Mouse (Mus musculus) macrophage (primary cell): ENCODE measurements around the gene Ano6. TPM values are rescaled to one million over a fixed set of nuclear protein-coding genes. Genes with fewer than 3 reads are reported as not detected.
"Not testable (repeated sequence)": the region's sequence is repeated elsewhere in the genome, so short reads cannot be mapped to it uniquely, and the experiment has no call there.

ENCODE experiments used
- H3K27ac ChIP-seq: fragments of 350-480 bp; formaldehyde crosslinking; 2 replicates; pipeline ENCODE4 v1.9.0; 2021
- H3K36me3 ChIP-seq: fragments of 350-480 bp; formaldehyde crosslinking; 2 replicates; pipeline ENCODE4 v1.9.0; 2021; ENCODE audit errors: inconsistent target
- H3K4me3 ChIP-seq: fragments of 350-480 bp; formaldehyde crosslinking; 2 replicates; pipeline ENCODE4 v1.9.0; 2021; ENCODE audit errors: inconsistent target
- H3K79me2 ChIP-seq: fragments of 350-480 bp; formaldehyde crosslinking; 2 replicates; pipeline ENCODE4 v1.9.0; 2021; ENCODE audit errors: inconsistent target
- WGBS: methylation state at CpG from one replicate; pipeline ENCODE4 v1.1.7; 2026; ENCODE audit warnings: inconsistent platforms; ENCODE audit not compliant: missing documents; 5-methylcytosine and 5-hydroxymethylcytosine counted together
- polyA plus RNA-seq: library from polyadenylated mRNA; stranded (reverse); fragments of 250-400 nt; gene quantifications from 3 replicates; pipeline ENCODE4 v1.2.4, GENCODE M21; 2018; ENCODE audit warnings: inconsistent platforms

The Ano6 gene
- polyA plus RNA-seq, 1 experiment from 2014 or later = 124 TPM

DNA sequence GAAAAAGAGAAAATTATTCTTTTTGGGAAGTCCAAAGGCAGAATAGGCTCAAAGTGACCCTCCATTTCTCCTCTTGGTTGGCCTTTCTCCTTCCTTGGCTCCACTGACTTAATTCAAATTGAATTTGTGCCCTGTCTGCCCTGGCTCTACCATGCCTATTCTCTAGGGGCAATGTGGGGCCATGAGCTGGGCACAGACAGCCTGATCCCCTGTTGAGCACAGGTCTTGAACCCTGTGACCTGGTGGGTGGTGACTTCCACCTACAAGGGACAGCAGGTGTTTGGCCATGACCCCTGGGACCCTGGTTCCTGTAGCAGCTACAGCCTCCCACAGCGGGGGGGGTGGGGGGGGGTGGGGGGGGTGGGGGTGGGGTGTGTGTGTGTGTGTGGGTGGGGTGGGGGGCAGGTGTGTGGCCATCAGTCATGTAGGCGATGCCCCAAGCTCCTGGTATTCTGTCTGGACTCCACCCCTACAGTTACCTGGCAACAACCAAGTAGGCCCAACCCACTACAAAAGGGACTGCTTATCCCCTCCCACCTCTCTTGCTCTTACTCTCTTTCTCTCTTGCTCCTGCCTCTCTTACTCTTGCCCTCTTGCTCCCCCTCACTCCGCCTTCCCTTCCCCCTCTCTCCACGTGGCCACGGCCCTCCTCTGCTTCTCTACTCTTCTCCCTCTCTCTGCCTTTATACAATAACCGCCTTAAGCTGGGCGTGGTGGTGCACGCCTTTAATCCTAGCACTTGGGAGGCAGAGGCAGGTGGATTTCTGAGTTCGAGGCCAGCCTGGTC is 28.8 kb downstream of the Ano6 start:
- Histone ChIP-seq H3K36me3 (no peaks in the 10 kb centered on the region), H3K4me3 (no peak overlapping the region), H3K79me2 (peaks cover 87% of the 10 kb centered on the region), H3K27ac (no peak overlapping the region)
- WGBS = 91% methylated on average over 7 of the region's 9 CpGs

DNA sequence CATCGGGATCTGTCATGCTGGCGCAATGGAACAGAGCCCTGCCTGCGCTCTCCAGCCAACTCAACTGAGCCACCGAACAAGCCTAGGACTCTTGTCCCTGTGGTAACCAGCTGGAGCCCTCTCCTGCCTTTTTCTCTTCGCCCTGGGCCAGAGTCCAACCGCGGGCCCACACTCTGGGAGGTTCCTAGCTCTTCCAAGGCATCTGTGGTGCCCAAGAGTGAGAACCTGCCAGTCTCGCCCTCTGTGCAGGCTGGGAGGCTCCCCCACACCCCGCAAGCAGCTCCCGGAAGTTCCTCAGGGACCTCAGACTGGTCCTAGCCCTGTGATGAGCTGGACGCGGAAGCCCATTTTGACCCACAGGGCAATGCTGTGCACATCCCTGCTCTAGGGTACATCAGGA is 29.5 kb downstream of the Ano6 start:
- no peaks in the 10 kb centered on the region for H3K36me3 ChIP-seq
- peaks cover 87% of the 10 kb centered on the region for H3K79me2 ChIP-seq
- 93% methylated on average over 12 of the region's 12 CpGs for WGBS
- H3K27ac ChIP-seq = no peak overlapping the region
- no peak overlapping the region for H3K4me3 ChIP-seq

DNA sequence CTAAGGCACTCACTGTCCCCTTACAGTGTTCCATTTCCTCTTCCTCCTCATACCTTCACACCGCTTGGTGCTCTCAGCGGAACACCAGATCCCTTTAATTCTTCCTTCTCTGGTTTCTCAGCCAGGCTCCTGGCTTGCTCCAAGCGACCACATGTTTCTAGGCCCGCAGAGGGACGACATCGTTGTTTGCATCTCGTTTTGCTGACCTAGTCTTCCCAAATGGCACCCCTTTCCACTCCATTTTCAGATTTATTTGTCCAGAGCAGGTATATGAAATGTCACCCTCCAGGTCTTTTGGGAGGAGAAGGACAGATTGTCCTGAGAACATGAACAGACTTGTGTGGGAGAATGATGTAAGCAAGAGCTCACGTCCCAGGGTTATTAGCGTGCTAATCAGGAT is 30.0 kb downstream of the Ano6 start:
- no peaks in the 10 kb centered on the region for H3K36me3 ChIP-seq
- no peak overlapping the region for H3K27ac ChIP-seq
- peaks cover 87% of the 10 kb centered on the region for H3K79me2 ChIP-seq
- H3K4me3 ChIP-seq = no peak overlapping the region
- WGBS = 94% methylated on average over 9 of the region's 9 CpGs

DNA sequence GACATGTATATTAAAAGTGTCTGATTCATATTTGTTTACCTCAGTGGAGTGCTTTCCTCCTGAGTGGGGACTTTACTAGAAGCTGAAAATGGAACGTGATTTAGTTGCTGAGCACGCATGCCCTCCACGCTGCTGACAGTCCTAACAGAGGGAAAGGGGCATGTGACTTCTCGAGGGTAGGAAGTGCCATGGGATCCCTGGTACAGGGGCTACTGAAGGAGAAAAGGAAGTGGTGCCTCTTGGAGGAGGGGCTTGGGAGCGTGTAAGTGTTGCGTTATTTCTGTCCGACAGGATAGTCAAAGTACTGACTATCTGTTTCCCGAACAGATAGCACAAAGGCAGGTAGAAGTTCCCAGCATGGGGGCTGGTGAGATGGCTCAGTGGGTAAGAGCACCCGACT is 31.5 kb downstream of the Ano6 start:
- Histone ChIP-seq H3K36me3 (no peaks in the 10 kb centered on the region), H3K27ac (peak overlapping the region; percentile 33), H3K79me2 (peaks cover 87% of the 10 kb centered on the region), H3K4me3 (no peak overlapping the region)
- WGBS = 29% methylated on average over 6 of the region's 9 CpGs

GRCm38 (mm10) chr15:95823383-95824306 is 33.0 kb downstream of the Ano6 start:
- no peak overlapping the region for H3K4me3 ChIP-seq
- H3K27ac ChIP-seq = peak overlapping the region; percentile 28
- WGBS = 91% methylated on average over 13 of the region's 13 CpGs
- H3K79me2 ChIP-seq = peaks cover 84% of the 10 kb centered on the region
- no peaks in the 10 kb centered on the region for H3K36me3 ChIP-seq

DNA sequence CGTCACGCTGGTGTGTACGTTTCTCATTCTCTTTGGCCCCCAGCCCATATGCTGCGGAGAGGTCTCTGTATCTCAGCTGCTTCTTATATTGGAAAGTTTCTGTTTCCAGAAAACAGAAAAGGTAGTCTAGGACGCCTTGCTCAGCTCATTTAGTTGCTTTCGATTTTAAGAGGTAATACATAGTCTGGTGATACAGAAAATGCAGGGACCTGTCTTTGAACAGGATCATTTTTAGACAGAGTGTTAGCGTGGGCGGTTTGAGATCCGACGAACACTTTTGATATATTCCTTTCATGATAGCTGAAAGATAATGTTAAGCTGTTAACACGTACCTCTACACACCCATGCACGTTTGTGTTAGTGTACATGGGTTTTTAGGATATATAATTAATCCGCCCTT is 35.9 kb downstream of the Ano6 start:
- H3K79me2 ChIP-seq = peaks cover 85% of the 10 kb centered on the region
- no peak overlapping the region for H3K4me3 ChIP-seq
- H3K36me3 ChIP-seq = no peaks in the 10 kb centered on the region
- no peak overlapping the region for H3K27ac ChIP-seq
- 95% methylated on average over 13 of the region's 13 CpGs for WGBS

DNA sequence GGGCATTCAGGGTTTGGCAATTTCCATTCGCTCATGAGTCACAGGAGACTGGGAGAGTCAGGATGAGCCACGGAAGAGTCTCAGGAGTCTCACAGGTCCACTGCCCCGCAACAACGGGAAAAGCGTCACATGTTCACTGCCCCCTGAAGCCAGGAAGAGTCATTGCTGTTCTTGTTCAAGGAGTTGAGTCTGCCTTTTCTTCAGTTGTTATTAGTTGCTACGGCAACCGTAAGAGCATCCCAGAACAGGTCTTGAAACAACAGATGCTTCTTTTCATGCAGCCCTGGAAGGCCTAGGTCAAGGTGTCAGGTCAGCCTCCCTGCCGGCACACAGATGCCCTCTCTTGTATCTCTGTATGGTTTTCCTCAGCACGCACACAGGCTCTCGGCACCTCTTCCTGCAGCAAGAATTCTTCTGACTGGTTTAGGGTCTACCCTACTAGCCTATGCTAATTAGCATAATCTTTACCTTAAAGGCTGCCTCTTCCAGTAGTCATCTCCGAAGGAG is 36.9 kb downstream of the Ano6 start:
- Histone ChIP-seq H3K79me2 (peaks cover 93% of the 10 kb centered on the region), H3K27ac (no peak overlapping the region), H3K36me3 (no peaks in the 10 kb centered on the region), H3K4me3 (no peak overlapping the region)
- WGBS = 93% methylated on average over 11 of the region's 11 CpGs

- 71% methylated on average over 8 of the region's 8 CpGs for WGBS
- H3K36me3 ChIP-seq, H3K4me3 ChIP-seq, H3K27ac ChIP-seq: not testable (repeated sequence)
- H3K79me2 ChIP-seq = peaks cover 93% of the 10 kb centered on the region
Observed at GRCm38 (mm10) chr15:95828018-95828646, 37.5 kb downstream of the Ano6 start.

GRCm38 (mm10) chr15:95828647-95829254 is 38.1 kb downstream of the Ano6 start:
- Histone ChIP-seq H3K79me2 (peaks cover 93% of the 10 kb centered on the region), H3K36me3 (no peaks in the 10 kb centered on the region), H3K4me3 (no peak overlapping the region), H3K27ac (no peak overlapping the region)
- 82% methylated on average over 10 of the region's 10 CpGs for WGBS

GRCm38 (mm10) chr15:95829553-95830205 is 39.0 kb downstream of the Ano6 start:
- WGBS = 90% methylated on average over 14 of the region's 14 CpGs
- Histone ChIP-seq H3K4me3 (no peak overlapping the region), H3K36me3 (no peaks in the 10 kb centered on the region), H3K79me2 (peaks cover 97% of the 10 kb centered on the region), H3K27ac (no peak overlapping the region)

GRCm38 (mm10) chr15:95830206-95830560 is 39.5 kb downstream of the Ano6 start:
- H3K4me3 ChIP-seq = no peak overlapping the region
- no peaks in the 10 kb centered on the region for H3K36me3 ChIP-seq
- 99% methylated on average over 12 of the region's 12 CpGs for WGBS
- H3K79me2 ChIP-seq = peaks cover 97% of the 10 kb centered on the region
- no peak overlapping the region for H3K27ac ChIP-seq

DNA sequence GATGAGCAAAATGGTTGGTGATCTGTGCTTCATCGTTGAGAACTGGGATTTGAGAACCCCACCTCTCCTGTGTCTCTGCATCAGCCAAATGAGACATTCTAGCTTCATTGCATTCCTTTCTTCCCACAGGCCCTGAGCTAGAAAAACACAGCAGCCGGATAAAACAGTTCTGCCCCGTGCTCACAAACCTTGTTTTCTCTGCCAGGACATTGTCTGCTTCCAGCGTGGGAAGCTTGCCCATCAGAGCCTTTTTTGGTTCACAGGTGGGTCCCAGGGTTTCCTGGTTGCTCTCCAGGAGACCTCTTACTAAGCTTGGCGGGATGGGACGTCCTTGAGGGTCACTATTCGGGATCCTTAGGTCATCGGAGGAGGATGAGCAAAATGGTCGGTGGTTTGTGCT is 42.6 kb downstream of the Ano6 start:
- H3K4me3 ChIP-seq = no peak overlapping the region
- H3K79me2 ChIP-seq = peaks cover 96% of the 10 kb centered on the region
- no peaks in the 10 kb centered on the region for H3K36me3 ChIP-seq
- H3K27ac ChIP-seq = no peak overlapping the region
- WGBS = 93% methylated on average over 9 of the region's 9 CpGs

GRCm38 (mm10) chr15:95836077-95836476 is 45.4 kb downstream of the Ano6 start:
- H3K27ac ChIP-seq = no peak overlapping the region
- H3K4me3 ChIP-seq = no peak overlapping the region
- H3K79me2 ChIP-seq = peaks cover 98% of the 10 kb centered on the region; the same call in 1 of the 2 replicates
- H3K36me3 ChIP-seq = no peaks in the 10 kb centered on the region
- 85% methylated on average over 4 of the region's 4 CpGs for WGBS
